Mouse (Mus musculus) lung, adult 18-20 months (tissue): Measurements from ENCODE around the gene Minos1.

ENCODE experiments used
- DNase-seq, 2 experiments: peaks; one replicate each; pipeline ENCODE4 v3.0.0; 2022; ENCODE audit warnings: mixed read lengths in 2 of 2

Minos1 gene

GRCm38 (mm10) chr4:139092356-139093195, 38.3 kb downstream of the Minos1 start, which contains the start of gene Nbl1:
Gene Nbl1 (minus strand): TSS chr4:139092993.
- peak; percentile 76 to 80 for DNase-seq

GRCm38 (mm10) chr4:139091478-139092355, 39.2 kb downstream of the Minos1 start:
- DNase-seq = peak; percentile 29 to 50

GRCm38 (mm10) chr4:139091066-139091465, 39.8 kb downstream of the Minos1 start:
- no peak for DNase-seq

- DNase-seq = peak; percentile 62 to 68
Observed at GRCm38 (mm10) chr4:139090303-139090940, 40.5 kb downstream of the Minos1 start.

GRCm38 (mm10) chr4:139088982-139089671, 41.8 kb downstream of the Minos1 start:
- peak; percentile 40 to 52 for DNase-seq

GRCm38 (mm10) chr4:139086984-139087383, 43.9 kb downstream of the Minos1 start:
- DNase-seq = no peak

- peak; percentile 75 to 84 for DNase-seq
Observed at GRCm38 (mm10) chr4:139086037-139086436, 44.9 kb downstream of the Minos1 start.

GRCm38 (mm10) chr4:139085337-139085736, 45.6 kb downstream of the Minos1 start:
- no peak for DNase-seq

GRCm38 (mm10) chr4:139082790-139083564, 47.9 kb downstream of the Minos1 start:
- no peak for DNase-seq

- no peak for DNase-seq
Observed at GRCm38 (mm10) chr4:139081270-139081931, 49.5 kb downstream of the Minos1 start.

- no peak for DNase-seq
Observed at GRCm38 (mm10) chr4:139080259-139080658, 50.7 kb downstream of the Minos1 start.

GRCm38 (mm10) chr4:139079439-139079838, 51.5 kb downstream of the Minos1 start:
- DNase-seq = no peak

- no peak for DNase-seq
Observed at GRCm38 (mm10) chr4:139078726-139079125, 52.2 kb downstream of the Minos1 start.

- peak in 1 of 2 experiments; percentile 44 for DNase-seq
Observed at GRCm38 (mm10) chr4:139078313-139078712, 52.6 kb downstream of the Minos1 start.

GRCm38 (mm10) chr4:139075915-139076314, 55.0 kb downstream of the Minos1 start:
- DNase-seq = no peak

- no peak for DNase-seq
Observed at GRCm38 (mm10) chr4:139075041-139075711, 55.7 kb downstream of the Minos1 start, which contains the start of gene Htr6. Gene Htr6 (minus strand): TSS chr4:139075570.

- DNase-seq = no peak
Observed at GRCm38 (mm10) chr4:139074060-139074459, 56.9 kb downstream of the Minos1 start.

- no peak for DNase-seq
Observed at GRCm38 (mm10) chr4:139068287-139068686, 62.6 kb downstream of the Minos1 start.

GRCm38 (mm10) chr4:139064831-139065230, 66.1 kb downstream of the Minos1 start:
- no peak for DNase-seq

GRCm38 (mm10) chr4:139059569-139059968, 71.3 kb downstream of the Minos1 start:
- DNase-seq = peak in 1 of 2 experiments; percentile 18
